Mouse (Mus musculus): Measurements from ENCODE around the gene Myo1b. TPM values are rescaled to one million over a fixed set of nuclear protein-coding genes. Genes with fewer than 3 reads are reported as not detected.

Myo1b gene
- polyA plus RNA-seq, 1 experiment from 2014 or later: 2.5 TPM

DNA sequence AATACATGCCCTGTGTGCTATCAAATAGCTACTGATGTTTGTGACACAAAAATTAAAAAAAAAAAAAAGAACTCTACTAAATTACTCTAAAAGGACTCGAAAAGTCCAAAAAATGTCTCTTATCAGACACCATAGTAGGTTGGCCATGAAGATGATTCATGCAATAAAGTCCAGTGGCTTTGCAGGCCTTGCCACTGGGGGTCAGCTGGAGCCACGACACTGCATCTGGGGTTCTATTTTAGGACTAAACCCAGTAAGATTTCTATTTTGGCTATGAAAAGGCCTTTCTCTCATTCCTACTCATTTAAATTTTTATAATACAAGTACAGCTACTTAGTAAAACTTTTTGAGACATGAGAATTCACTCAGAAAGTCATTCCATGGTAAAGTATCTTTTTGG lies 205.0 kb downstream of the Myo1b start:
- Histone ChIP-seq H3K36me3 (ENCODE audit: inconsistent target) (no peaks in the 10 kb centered on the region), H3K4me3 (ENCODE audit: inconsistent target) (no peak overlapping the region), H3K27ac (no peak overlapping the region), H3K79me2 (ENCODE audit: inconsistent target) (no peaks in the 10 kb centered on the region)
- WGBS (ENCODE audit: missing documents): 87% methylated on average over 2 of the region's 2 CpGs

GRCm38 (mm10) chr1:51706106-51706505 lies 209.8 kb downstream of the Myo1b start:
- H3K27ac ChIP-seq: no peak overlapping the region
- H3K36me3 ChIP-seq (ENCODE audit: inconsistent target): no peaks in the 10 kb centered on the region
- 89% methylated on average over 3 of the region's 3 CpGs for WGBS (ENCODE audit: missing documents)
- no peaks in the 10 kb centered on the region for H3K79me2 ChIP-seq (ENCODE audit: inconsistent target)
- H3K4me3 ChIP-seq (ENCODE audit: inconsistent target): no peak overlapping the region

DNA sequence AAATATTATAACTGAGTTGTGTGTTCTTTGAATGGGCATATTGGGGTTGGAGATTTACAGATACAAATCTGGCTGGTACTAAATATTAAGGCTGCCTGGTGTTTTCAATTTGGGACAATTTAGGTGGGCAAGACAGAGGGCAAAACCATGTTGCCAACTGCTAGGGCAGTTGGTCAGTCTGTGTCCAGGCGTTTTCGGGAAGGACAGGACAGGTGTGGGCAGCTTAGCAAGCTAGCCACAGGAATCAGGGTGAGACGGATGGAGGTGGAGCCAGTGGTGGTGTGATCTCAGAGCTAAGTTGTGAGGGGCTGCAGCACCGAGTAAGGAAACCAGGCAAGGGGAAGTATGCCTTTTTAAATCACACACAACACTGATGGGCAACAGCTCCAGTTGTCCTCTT lies 211.3 kb downstream of the Myo1b start:
- Histone ChIP-seq H3K4me3 (ENCODE audit: inconsistent target) (no peak overlapping the region), H3K36me3 (ENCODE audit: inconsistent target) (no peaks in the 10 kb centered on the region), H3K79me2 (ENCODE audit: inconsistent target) (no peaks in the 10 kb centered on the region), H3K27ac (no peak overlapping the region)
- 68% methylated on average over 4 of the region's 4 CpGs for WGBS (ENCODE audit: missing documents)

Other genes starting within 250 kb of the Myo1b start
- gene Stat4, start 71.1 kb upstream of the Myo1b start, polyA plus RNA-seq (2018): 1.8 to 2.7 TPM (median 2.1 TPM) in 3 replicates
- 230 to 518 TPM (median 277 TPM) in 3 replicates for gene Stat1, start 203.4 kb upstream of the Myo1b start, polyA plus RNA-seq (2018)

Measured in macrophage (primary cell).